Mouse (Mus musculus) spleen, adult 2 months (tissue): ENCODE measurements around the gene Lrrc49.

Source experiments
- CTCF ChIP-seq: fragments of 200-500 bp; IDR thresholded peaks from 2 replicates; pipeline ENCODE4 v1.5.1; 2011; ENCODE audit warnings: mild to moderate bottlenecking, inconsistent platforms; ENCODE audit not compliant: insufficient read depth, insufficient read length, insufficient replicate concordance; ENCODE audit errors: extremely low read depth
- POLR2A ChIP-seq: fragments of 200-500 bp; IDR thresholded peaks from 2 replicates; pipeline ENCODE4 v1.6.1; 2011; ENCODE audit warnings: low read depth, low read length, inconsistent platforms

- TF ChIP-seq CTCF = no peak
- no peak for TF ChIP-seq POLR2A
These were observed 105.4 kb downstream of the Lrrc49 start for GRCm38 (mm10) chr9:60582553-60582952.
